Mouse (Mus musculus) embryonic fibroblast, embryonic 13.5 days (primary cell): Measurements from ENCODE around the gene Lamtor3. TPM values are rescaled to one million over a fixed set of nuclear protein-coding genes. Genes with fewer than 3 reads are reported as not detected.
"Not testable (repeated sequence)": the region's sequence is repeated elsewhere in the genome, so short reads cannot be mapped to it uniquely, and the experiment has no call there.

Experiments used
- H3K27ac ChIP-seq: 2 replicates; pipeline ENCODE4 v1.5.1; 2012; ENCODE audit warnings: low read length, control low read depth, inconsistent platforms; ENCODE audit not compliant: insufficient read depth
- H3K4me1 ChIP-seq: 2 replicates; pipeline ENCODE4 v1.6.1; 2011; ENCODE audit warnings: low read length; ENCODE audit not compliant: control insufficient read depth, insufficient read depth
- H3K4me3 ChIP-seq: 2 replicates; pipeline ENCODE4 v1.5.1; 2011; ENCODE audit warnings: mild to moderate bottlenecking, control low read depth, low read length; ENCODE audit not compliant: insufficient read depth
- CTCF ChIP-seq: IDR thresholded peaks from 2 replicates; pipeline ENCODE4 v1.5.1; 2011; ENCODE audit warnings: mild to moderate bottlenecking, control low read depth, low read length, moderate library complexity, borderline replicate concordance; ENCODE audit not compliant: insufficient read depth
- POLR2A ChIP-seq: IDR thresholded peaks from 2 replicates; pipeline ENCODE4 v1.6.1; 2011; ENCODE audit warnings: low read depth, mild to moderate bottlenecking, control low read depth, low read length, moderate library complexity
- polyA plus RNA-seq: library from polyadenylated mRNA; stranded (reverse); fragments of >200 nt; gene quantifications from 2 replicates; pipeline ENCODE4 v1.2.4, GENCODE M21; 2011; ENCODE audit warnings: low read depth; ENCODE audit not compliant: missing spikeins, insufficient read length

Lamtor3 gene
- polyA plus RNA-seq, 1 experiment, result 67.2 TPM

DNA sequence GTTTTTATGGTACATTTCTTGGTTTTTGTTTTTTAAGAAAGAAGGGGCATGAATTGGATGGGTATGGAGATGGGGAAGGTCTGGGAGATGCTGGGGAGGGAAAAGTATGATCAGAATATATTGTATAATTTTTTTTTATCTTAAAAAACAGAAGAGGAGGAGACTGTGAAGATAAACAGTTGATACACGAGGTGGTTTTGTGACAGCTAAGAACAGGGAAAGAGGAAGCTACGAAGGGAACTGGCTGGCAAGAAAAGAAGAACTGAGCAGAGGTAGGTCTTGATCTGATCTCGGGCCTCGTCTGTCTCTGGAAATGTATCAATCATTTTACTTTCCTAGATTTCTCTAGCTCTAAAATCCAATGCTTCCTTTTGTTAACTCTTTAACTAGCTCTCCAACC, 29.2 kb downstream of the Lamtor3 start:
- peaks cover 5% of the 10 kb centered on the region; the same call in 1 of the 2 replicates for H3K4me1 ChIP-seq
- TF ChIP-seq POLR2A (no peak), CTCF (no peak)
- no peak overlapping the region for H3K27ac ChIP-seq
- no peak overlapping the region for H3K4me3 ChIP-seq

DNA sequence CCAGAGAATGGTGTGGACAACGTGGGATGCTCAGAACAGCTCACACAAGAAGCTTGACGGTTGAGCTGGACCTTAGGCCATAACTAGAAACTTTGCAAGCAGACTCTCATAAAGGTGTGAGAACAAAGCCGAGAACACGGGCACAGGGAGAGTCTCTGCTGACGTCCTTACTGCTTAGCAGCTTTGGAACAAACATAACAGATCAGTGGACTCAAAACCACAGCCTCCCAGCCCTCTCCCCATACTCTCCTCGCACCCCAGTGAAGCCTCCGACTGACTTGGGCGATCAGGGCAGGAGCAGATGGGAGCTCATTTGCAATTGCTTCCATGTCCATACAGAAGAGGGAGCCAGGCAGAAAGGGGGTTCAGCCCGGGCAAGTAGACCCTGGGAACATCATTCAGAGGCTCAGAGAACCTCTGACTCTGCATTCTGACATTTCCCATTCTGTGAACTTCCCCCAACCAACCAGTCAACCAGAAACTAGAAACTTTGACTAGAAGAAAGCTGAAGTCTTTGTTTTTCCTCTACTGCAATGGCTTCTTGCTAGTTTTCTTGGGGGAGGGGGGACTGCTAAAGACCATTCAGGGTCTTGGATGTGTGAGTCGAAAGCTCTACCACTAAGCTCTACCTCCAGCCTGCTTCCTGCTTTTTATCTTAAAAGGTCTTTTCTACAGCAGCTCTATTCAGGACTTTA, 32.0 kb downstream of the Lamtor3 start:
- no peak overlapping the region for H3K4me3 ChIP-seq
- no peak for TF ChIP-seq CTCF
- no peak for TF ChIP-seq POLR2A
- H3K27ac ChIP-seq, result no peak overlapping the region
- peaks cover 14% of the 10 kb centered on the region for H3K4me1 ChIP-seq

DNA sequence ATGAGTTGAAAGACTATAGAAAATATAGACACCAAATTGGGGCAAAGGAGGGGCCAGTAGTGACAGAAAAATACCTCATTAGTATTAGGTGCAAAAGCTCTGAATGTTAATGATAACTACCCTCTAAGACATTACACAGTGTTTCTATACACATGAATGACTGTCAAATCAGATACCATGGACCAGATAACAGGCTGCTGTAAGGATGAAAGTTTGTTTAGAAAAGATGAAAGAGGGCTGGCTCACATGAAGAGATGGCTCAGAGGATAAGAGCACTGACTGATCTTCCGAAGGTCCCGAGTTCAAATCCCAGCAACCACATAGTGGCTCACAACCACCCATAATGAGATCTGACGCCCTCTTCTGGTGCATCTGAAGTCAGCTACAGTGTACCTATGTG, 33.0 kb downstream of the Lamtor3 start:
- H3K4me1 ChIP-seq, result peaks cover 14% of the 10 kb centered on the region
- not testable (repeated sequence) for H3K27ac ChIP-seq, H3K4me3 ChIP-seq

DNA sequence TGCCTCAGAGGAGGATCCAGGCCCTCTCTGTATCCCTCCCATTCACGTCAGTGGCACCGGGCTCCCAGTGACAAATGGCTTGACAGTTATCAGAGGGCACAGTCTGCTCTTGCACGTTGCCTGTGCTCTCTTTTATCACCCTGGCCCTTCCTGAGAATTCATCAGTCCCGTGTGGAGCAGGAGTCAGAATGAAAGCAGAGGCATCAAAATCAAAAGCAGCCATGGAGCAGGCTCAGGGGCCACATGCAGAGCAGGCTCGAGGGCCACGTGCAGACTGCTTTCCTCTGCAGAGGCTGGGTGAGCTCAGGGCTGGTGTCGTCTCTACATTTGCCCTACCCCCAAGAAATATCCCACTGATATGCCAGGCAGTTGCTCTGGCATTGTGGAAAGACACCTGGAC, 33.5 kb downstream of the Lamtor3 start:
- no peak overlapping the region for H3K4me3 ChIP-seq
- peaks cover 14% of the 10 kb centered on the region for H3K4me1 ChIP-seq
- H3K27ac ChIP-seq, result peak overlapping the region; percentile 32
- no peak for TF ChIP-seq POLR2A
- no peak for TF ChIP-seq CTCF

DNA sequence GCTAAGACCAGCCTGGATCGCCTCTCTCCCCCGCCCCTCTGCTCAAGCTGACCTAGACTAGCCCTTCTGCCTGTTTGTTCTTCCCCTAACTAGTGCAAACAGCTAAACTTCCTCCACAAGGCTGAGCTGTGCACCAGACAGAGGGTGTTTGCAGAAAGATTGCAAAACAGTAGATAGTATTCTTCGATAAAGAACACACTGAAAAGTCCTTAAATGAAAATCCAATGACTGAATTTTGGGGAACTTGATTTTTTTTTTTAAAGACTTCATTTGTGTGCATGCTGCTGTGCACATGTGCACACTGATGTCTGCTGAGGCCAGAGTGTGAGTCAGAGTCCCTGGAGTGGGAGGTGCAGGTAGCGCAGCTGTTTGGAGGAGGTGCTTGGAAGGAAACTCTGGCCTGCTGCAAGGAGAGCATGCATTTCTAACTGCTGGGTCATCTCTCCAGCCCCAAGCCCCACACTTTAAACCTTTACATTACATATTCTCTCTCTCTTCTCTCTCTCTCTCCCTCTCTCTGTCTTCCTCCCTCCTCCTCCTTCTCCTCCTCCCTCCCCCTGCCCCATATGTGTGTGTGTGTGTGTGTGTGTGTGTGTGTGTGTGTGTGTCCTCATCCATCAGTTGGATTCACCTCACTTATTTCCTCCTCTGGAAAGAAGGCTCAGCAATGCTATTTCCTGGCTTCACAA, 34.1 kb downstream of the Lamtor3 start:
- H3K27ac ChIP-seq, result peak overlapping the region; percentile 87
- H3K4me1 ChIP-seq, result peaks cover 14% of the 10 kb centered on the region
- H3K4me3 ChIP-seq, result no peak overlapping the region
- no peak for TF ChIP-seq POLR2A
- no peak for TF ChIP-seq CTCF

DNA sequence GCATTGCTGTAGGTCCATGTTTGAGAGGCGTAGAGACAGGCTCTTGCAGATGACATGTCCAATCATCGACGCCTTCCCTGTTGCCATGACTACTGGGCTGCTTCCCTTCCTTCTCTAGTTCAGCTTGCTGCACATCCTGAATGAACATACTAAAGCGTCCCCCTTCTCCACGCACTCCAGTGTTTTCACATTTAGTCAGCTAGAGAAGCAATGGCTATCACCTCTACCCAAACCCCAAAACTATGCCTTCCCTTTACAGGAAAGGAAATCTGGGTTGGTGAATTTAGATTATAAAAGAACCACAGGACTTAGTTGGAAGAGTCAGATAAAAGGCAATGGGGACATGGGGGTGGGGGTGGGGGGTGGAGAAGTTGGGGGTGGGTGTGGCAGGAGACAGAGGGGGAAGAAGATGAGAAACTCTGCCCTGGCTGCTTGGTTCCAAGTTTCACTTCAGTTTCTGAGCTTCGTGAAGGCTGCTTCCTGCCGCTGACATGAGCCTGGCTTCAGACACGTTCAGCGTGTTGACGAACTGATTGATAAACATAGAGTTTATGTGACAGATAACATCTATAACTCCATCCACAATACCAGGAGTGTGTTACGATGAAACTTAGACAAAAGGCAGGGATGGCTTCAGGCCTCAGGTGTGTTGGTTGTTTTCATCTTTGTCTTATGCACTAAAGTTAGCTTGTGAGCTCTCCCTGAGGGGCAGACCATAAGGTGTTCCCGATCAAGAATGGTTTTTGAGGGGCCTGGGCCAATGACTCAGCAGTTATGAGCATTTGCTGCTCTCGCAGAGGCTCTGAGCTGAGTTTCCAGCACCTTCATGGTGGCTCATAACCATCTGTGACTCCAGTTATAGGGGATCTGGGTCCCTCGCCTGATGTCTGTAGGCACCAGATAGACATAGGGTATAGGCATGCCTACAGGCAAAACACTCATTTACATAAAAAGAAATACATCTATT, 34.9 kb downstream of the Lamtor3 start:
- H3K4me3 ChIP-seq, result no peak overlapping the region
- H3K4me1 ChIP-seq, result peaks cover 14% of the 10 kb centered on the region
- TF ChIP-seq CTCF, result no peak
- no peak for TF ChIP-seq POLR2A
- peak overlapping the region; percentile 91 for H3K27ac ChIP-seq

DNA sequence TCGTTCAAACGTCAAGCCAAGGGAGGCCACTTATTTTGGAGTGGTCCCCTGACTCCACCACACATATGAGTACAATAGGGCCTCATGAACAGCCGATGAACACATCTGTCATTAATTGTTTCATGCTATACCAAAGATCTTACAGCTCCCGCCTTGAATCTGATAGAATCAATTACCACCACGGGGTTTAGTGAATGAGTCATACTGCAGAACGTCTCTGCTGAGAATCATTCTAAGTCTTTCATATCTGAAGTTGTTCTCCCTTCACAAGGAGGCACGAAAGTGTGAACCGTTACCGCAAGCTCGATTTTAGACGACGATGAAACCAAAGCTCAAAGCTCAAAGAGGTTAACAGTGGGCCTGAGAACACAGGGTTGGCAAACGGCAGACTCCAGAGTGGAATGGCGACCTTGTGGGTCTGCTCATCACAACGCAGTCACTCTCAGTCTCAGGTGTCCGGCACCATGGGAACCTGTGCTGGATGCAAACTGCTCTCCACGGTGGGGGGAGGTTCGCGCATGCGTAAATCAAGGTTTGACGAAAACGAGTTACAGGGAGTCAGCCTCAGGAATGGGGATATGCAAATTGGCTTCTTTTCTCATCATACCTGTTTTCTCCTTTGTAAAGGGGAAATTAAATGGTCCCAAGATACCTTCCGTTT, 36.1 kb downstream of the Lamtor3 start:
- no peak for TF ChIP-seq POLR2A
- no peak for TF ChIP-seq CTCF
- peaks cover 14% of the 10 kb centered on the region for H3K4me1 ChIP-seq
- H3K27ac ChIP-seq, result peak overlapping the region; percentile 63; the same call in 1 of the 2 replicates
- no peak overlapping the region for H3K4me3 ChIP-seq

DNA sequence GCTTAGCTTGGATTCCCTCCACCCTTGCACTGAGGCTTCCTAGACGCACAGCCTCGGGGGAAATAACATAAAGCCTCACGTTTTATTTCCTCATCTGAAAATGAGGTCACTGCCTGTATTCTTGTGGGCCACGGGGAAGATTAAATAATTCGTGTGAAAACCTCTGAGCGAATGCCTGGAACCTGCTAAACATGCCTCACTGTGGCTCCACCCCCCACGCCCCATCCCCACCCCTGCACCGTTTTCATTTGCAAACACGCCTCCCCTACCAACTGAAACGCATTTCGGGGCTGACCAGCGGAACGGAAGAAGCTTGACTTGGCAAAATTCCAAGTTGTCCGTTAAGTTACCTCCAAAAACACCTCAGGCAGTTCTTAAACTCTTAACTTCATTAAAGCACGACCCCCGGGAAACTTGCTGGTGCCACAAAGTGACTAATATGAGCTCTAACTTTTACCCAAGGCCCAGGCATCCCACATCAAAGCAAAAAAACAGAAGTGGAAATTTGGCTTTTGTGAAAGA, 37.3 kb downstream of the Lamtor3 start:
- Histone ChIP-seq H3K4me1 (peaks cover 14% of the 10 kb centered on the region), H3K27ac (no peak overlapping the region), H3K4me3 (no peak overlapping the region)
- TF ChIP-seq CTCF, result no peak
- TF ChIP-seq POLR2A, result no peak

DNA sequence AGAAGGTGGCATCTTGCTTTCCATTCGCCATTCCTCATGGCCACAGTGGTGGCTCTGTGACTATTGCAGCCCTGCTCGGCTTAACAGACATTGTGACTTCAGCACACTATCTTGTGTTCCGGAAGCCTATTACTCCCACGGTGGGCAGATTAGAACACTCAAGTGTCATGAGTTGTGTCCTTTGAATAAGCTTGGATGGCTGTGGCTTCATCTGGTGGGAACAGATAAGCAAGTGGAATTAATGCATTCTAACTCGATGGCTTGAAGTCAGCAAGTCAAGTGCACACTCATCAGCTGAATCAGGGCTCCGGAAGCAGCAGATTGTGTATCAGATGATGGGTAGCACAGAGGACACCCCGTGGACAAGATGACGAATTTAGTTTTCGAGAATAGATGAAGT, 39.6 kb downstream of the Lamtor3 start:
- Histone ChIP-seq H3K27ac (no peak overlapping the region), H3K4me3 (no peak overlapping the region), H3K4me1 (peaks cover 12% of the 10 kb centered on the region)
- TF ChIP-seq POLR2A, result no peak
- no peak for TF ChIP-seq CTCF
